23 mouse cellular contexts compared by ENCODE assay signal in the genomic region with DNA sequence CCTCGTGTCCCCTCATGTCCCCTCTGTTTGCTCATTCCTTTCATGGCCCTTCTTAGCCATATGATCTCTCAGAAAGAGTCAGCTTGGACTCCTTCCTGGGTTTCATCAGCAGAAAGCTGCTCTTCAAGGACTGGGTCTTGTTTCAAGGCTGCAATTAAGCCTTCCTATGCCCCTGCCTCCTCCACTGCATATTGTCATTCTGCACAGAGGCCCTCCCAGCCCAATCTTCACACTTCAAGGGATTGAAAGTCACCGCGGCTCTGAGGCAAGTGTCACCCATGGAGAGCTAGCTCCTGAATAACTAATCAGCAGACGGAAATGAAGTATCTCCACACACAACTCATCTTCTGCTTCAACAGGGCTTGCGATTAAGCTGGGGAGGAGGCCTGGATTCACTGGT. TPM values are rescaled to one million over a fixed set of nuclear protein-coding genes. Genes with fewer than 3 reads are reported as not detected.
"Had no signal": no experiment of that assay in that cellular context is flagged by ENCODE, and none has a peak within 500 bp of the region (broad histone marks: within the 10 kb centered on the region; RNA-seq: fewer than 3 reads in every experiment).

No protein-coding gene starts in this region.

- H3K9me3 ChIP-seq: limb, embryonic 12.5 days; limb, embryonic 15.5 days; midbrain, embryonic 15.5 days; neural tube, embryonic 12.5 days; neural tube, embryonic 15.5 days had no signal

- DNase-seq: kidney, adult 2 months; kidney, postnatal 25 days; left cerebral cortex, postnatal 4 days; liver, postnatal 0 days; lung, embryonic 14.5 days; retina, postnatal 1 day; right cerebral cortex, postnatal 25 days; thymus, adult 18-20 months; thymus, postnatal 36 days had no signal

- H3K27me3 ChIP-seq: limb, embryonic 12.5 days; limb, embryonic 15.5 days; midbrain, embryonic 12.5 days; midbrain, embryonic 15.5 days; neural tube, embryonic 12.5 days; neural tube, embryonic 15.5 days had no signal

- H3K27ac ChIP-seq: limb, embryonic 12.5 days; limb, embryonic 15.5 days; liver, embryonic 14.5 days; macrophage; midbrain, embryonic 12.5 days; midbrain, embryonic 15.5 days; neural tube, embryonic 12.5 days; neural tube, embryonic 15.5 days had no signal

- H3K4me1 ChIP-seq: midbrain, embryonic 15.5 days; neural tube, embryonic 12.5 days had no signal

- ATAC-seq: intestine, embryonic 16.5 days; liver, postnatal 0 days; lung, postnatal 0 days; midbrain, embryonic 15.5 days had no signal

- H3K4me2 ChIP-seq: limb, embryonic 12.5 days; limb, embryonic 15.5 days; liver, embryonic 11.5 days; lung, embryonic 14.5 days; midbrain, embryonic 12.5 days; midbrain, embryonic 15.5 days; neural tube, embryonic 12.5 days; neural tube, embryonic 15.5 days had no signal

- H3K9ac ChIP-seq: limb, embryonic 12.5 days; limb, embryonic 15.5 days; liver, embryonic 14.5 days; liver, postnatal 0 days; lung, embryonic 14.5 days; midbrain, embryonic 12.5 days; midbrain, embryonic 15.5 days; neural tube, embryonic 12.5 days; neural tube, embryonic 15.5 days had no signal

- H3K36me3 ChIP-seq: limb, embryonic 12.5 days; limb, embryonic 15.5 days; midbrain, embryonic 12.5 days; midbrain, embryonic 15.5 days; neural tube, embryonic 12.5 days; neural tube, embryonic 15.5 days had no signal

- H3K4me3 ChIP-seq: limb, embryonic 12.5 days; limb, embryonic 15.5 days; midbrain, embryonic 12.5 days; midbrain, embryonic 15.5 days; neural tube, embryonic 12.5 days; neural tube, embryonic 15.5 days had no signal

RNA-seq across cellular contexts. Expression of a gene that starts 15.4 kb away (rescaled TPM):
- total RNA-seq: megakaryocyte, adult 5-6 weeks had no signal
- polyA plus RNA-seq: intestine, embryonic 16.5 days; liver, embryonic 11.5 days; liver, embryonic 14.5 days; liver, postnatal 0 days; lung, embryonic 14.5 days; lung, postnatal 0 days; macrophage; small intestine, adult 2 months; spleen, adult 2 months had no signal
